In genomic region chr5:143552911-143553310, GRCm38 (mm10) we compare ENCODE assay signal across 16 mouse cellular contexts. TPM values are rescaled to one million over a fixed set of nuclear protein-coding genes. Genes with fewer than 3 reads are reported as not detected.
DNase-seq lines count a peak whose midpoint lies in the region; ATAC-seq and TF ChIP-seq lines count a peak whose summit lies in the region.
"Had no signal": no experiment of that assay in that cellular context is flagged by ENCODE, and none has a peak within 500 bp of the region (broad histone marks: within the 10 kb centered on the region; RNA-seq: fewer than 3 reads in every experiment).

No protein-coding gene starts in this region.

- 39% methylated on average over 6 of the region's 6 CpGs for WGBS in forebrain, postnatal 0 days
- 60% methylated on average over 6 of the region's 6 CpGs for WGBS in forebrain, embryonic 11.5 days
- 79% methylated on average over 6 of the region's 6 CpGs for WGBS in liver, embryonic 13.5 days (ENCODE audit: insufficient replicate concordance)
- WGBS in liver, embryonic 11.5 days, result 82% methylated on average over 6 of the region's 6 CpGs

- no peaks in the 10 kb centered on the region for H3K27me3 ChIP-seq in forebrain, postnatal 0 days (ENCODE audit: insufficient read depth, low read length)
- H3K27me3 ChIP-seq in forebrain, embryonic 11.5 days (ENCODE audit: control insufficient read depth, insufficient read depth, low read length), result no peaks in the 10 kb centered on the region
- no peaks in the 10 kb centered on the region for H3K27me3 ChIP-seq in liver, embryonic 13.5 days
- H3K27me3 ChIP-seq in liver, embryonic 11.5 days (replicated peaks; ENCODE audit: control insufficient read depth, insufficient read depth, low read length), result no peaks in the 10 kb centered on the region
- H3K27me3 ChIP-seq: heart, embryonic 15.5 days; stomach, embryonic 15.5 days had no signal

- H3K4me3 ChIP-seq in forebrain, postnatal 0 days (ENCODE audit: low read depth, low read length), result no peak overlapping the region
- no peak overlapping the region for H3K4me3 ChIP-seq in forebrain, embryonic 11.5 days (ENCODE audit: low read depth, low read length)
- H3K4me3 ChIP-seq in liver, embryonic 13.5 days (replicated peaks), result no peak overlapping the region
- no peak overlapping the region for H3K4me3 ChIP-seq in liver, embryonic 11.5 days (ENCODE audit: low read depth, low read length)
- H3K4me3 ChIP-seq: forebrain, embryonic 10.5 days; heart, embryonic 15.5 days; myocyte; stomach, embryonic 15.5 days had no signal

- H3K9me3 ChIP-seq in forebrain, postnatal 0 days (ENCODE audit: low read length), result no peaks in the 10 kb centered on the region
- H3K9me3 ChIP-seq in forebrain, embryonic 11.5 days (ENCODE audit: control insufficient read depth, low read length), result no peaks in the 10 kb centered on the region
- no peaks in the 10 kb centered on the region for H3K9me3 ChIP-seq in liver, embryonic 13.5 days (replicated peaks)
- H3K9me3 ChIP-seq in liver, embryonic 11.5 days (ENCODE audit: control insufficient read depth, low read length), result no peaks in the 10 kb centered on the region
- H3K9me3 ChIP-seq: forebrain, embryonic 10.5 days; G1E; heart, embryonic 15.5 days; stomach, embryonic 15.5 days had no signal

- no peak overlapping the region for H3K9ac ChIP-seq in forebrain, postnatal 0 days
- H3K9ac ChIP-seq in forebrain, embryonic 11.5 days (ENCODE audit: low read length), result no peak overlapping the region
- no peak overlapping the region for H3K9ac ChIP-seq in liver, embryonic 13.5 days
- H3K9ac ChIP-seq in liver, embryonic 11.5 days (ENCODE audit: low read depth, low read length), result no peak overlapping the region
- H3K9ac ChIP-seq: heart, embryonic 15.5 days; liver, embryonic 14.5 days; stomach, embryonic 15.5 days had no signal

- H3K4me1 ChIP-seq in forebrain, postnatal 0 days (ENCODE audit: insufficient read depth), result peaks cover 15% of the 10 kb centered on the region; the same call in 1 of the 2 replicates
- peaks cover 3% of the 10 kb centered on the region; the same call in 1 of the 2 replicates for H3K4me1 ChIP-seq in forebrain, embryonic 11.5 days (replicated peaks; ENCODE audit: control insufficient read depth, insufficient read depth, low read length)
- H3K4me1 ChIP-seq in liver, embryonic 13.5 days (replicated peaks), result peaks cover 59% of the 10 kb centered on the region
- H3K4me1 ChIP-seq in liver, embryonic 11.5 days (replicated peaks; ENCODE audit: control insufficient read depth, insufficient read depth, low read length), result peaks cover 11% of the 10 kb centered on the region

- no peak overlapping the region for H3K4me2 ChIP-seq in forebrain, postnatal 0 days (ENCODE audit: low read depth)
- H3K4me2 ChIP-seq in forebrain, embryonic 11.5 days (ENCODE audit: low read depth, low read length, severe bottlenecking), result no peak overlapping the region
- no peak overlapping the region for H3K4me2 ChIP-seq in liver, embryonic 13.5 days
- no peak overlapping the region for H3K4me2 ChIP-seq in liver, embryonic 11.5 days
- H3K4me2 ChIP-seq: heart, embryonic 15.5 days; stomach, embryonic 15.5 days had no signal

- no peak for ATAC-seq in forebrain, postnatal 0 days
- no peak for ATAC-seq in forebrain, embryonic 11.5 days (replicated peaks; ENCODE audit: low FRiP score)
- ATAC-seq in liver, embryonic 13.5 days (ENCODE audit: low read depth), result no peak
- no peak for ATAC-seq in liver, embryonic 11.5 days (replicated peaks; ENCODE audit: low FRiP score)
- no peak for ATAC-seq in megakaryocyte, adult 5-6 weeks (ENCODE audit: poor library complexity, severe bottlenecking)

- no peak for TF ChIP-seq CTCF in forebrain, postnatal 0 days (IDR thresholded peaks at IDR 0.05; ENCODE audit: low read depth)

- H3K36me3 ChIP-seq in forebrain, postnatal 0 days (ENCODE audit: insufficient read depth), result peaks cover 12% of the 10 kb centered on the region; the same call in 1 of the 2 replicates
- no peaks in the 10 kb centered on the region; the same call in 1 of the 2 replicates for H3K36me3 ChIP-seq in forebrain, embryonic 11.5 days (ENCODE audit: control insufficient read depth, insufficient read depth, low read length)
- H3K36me3 ChIP-seq in liver, embryonic 13.5 days, result peaks cover 14% of the 10 kb centered on the region; the same call in 1 of the 2 replicates
- H3K36me3 ChIP-seq in liver, embryonic 11.5 days (ENCODE audit: control insufficient read depth, insufficient read depth, low read length), result no peaks in the 10 kb centered on the region
- H3K36me3 ChIP-seq: stomach, embryonic 15.5 days had no signal

- peak; percentile 55 for DNase-seq in forebrain, postnatal 0 days
- DNase-seq in forebrain, embryonic 11.5 days (ENCODE audit: low spot score), result no peak
- no peak for DNase-seq in liver, embryonic 13.5 days
- no peak for DNase-seq in liver, embryonic 11.5 days (ENCODE audit: low spot score)
- peak; percentile 80 to 81 for DNase-seq in layer of hippocampus, adult 8-10 months (ENCODE audit: low spot score in 2 of 2)
- DNase-seq in skeletal muscle tissue, adult 2 months (ENCODE audit: low read depth, low spot score), result peak; percentile 82
- DNase-seq in kidney, postnatal 25 days, result no peak
- DNase-seq: cerebellum, adult 11-12 months; kidney, postnatal 4 days had no signal

- no peak overlapping the region for H3K27ac ChIP-seq in forebrain, postnatal 0 days (ENCODE audit: low read depth, low read length)
- H3K27ac ChIP-seq in forebrain, embryonic 11.5 days (ENCODE audit: low read depth, low read length), result no peak overlapping the region
- H3K27ac ChIP-seq in liver, embryonic 13.5 days, result 0 out of 2 replicates have a peak overlapping the region, but pooled peaks have one; percentile 48
- H3K27ac ChIP-seq in liver, embryonic 11.5 days (ENCODE audit: low read depth, low read length), result no peak overlapping the region
- H3K27ac ChIP-seq: forebrain, embryonic 10.5 days; heart, embryonic 15.5 days; liver, embryonic 14.5 days; stomach, embryonic 15.5 days had no signal

RNA-seq across cellular contexts. Expression of gene Rac1, which starts 25.1 kb away (rescaled TPM):
- 175 and 197 TPM in 2 replicates for total RNA-seq in forebrain, postnatal 0 days (2014; rRNA removed)
- polyA plus RNA-seq in forebrain, postnatal 0 days (2015; fragmentation: Nextera tagmentation; extraction: Ambion mirVana), result 481 and 501 TPM in 2 replicates
- 464 and 491 TPM in 2 replicates for polyA plus RNA-seq in forebrain, embryonic 11.5 days (2014; fragmentation: Nextera tagmentation; extraction: Ambion mirVana)
- polyA plus RNA-seq in liver, embryonic 13.5 days (2015; fragmentation: Nextera tagmentation; extraction: Ambion mirVana), result 178 and 188 TPM in 2 replicates
- 352 and 370 TPM in 2 replicates for polyA plus RNA-seq in liver, embryonic 11.5 days (2014; fragmentation: Nextera tagmentation; extraction: Ambion mirVana)
- total RNA-seq in layer of hippocampus, adult 8-10 months (2022), result 100 to 1,000 TPM; 399 to 419 (median 408) TPM
- total RNA-seq in megakaryocyte, adult 5-6 weeks (2015), result 1,230 and 1,275 TPM in 2 replicates
- 215 and 239 TPM in 2 replicates for total RNA-seq in megakaryocyte, adult 5-6 weeks (2017)

Comparison
In these comparisons a context has a peak if more than half of its experiments do, and no peak if none do; other contexts are left out.
1. DNase-seq: peak in forebrain, postnatal 0 days (single experiment), layer of hippocampus, adult 8-10 months (2 of 2) and skeletal muscle tissue, adult 2 months (single experiment); none in forebrain, embryonic 11.5 days (single experiment), liver, embryonic 13.5 days (single experiment), liver, embryonic 11.5 days (single experiment) and kidney, postnatal 25 days (0 of 2).